Mouse (Mus musculus): ENCODE data around the gene Gatad2a. TPM values are rescaled to one million over a fixed set of nuclear protein-coding genes. Genes with fewer than 3 reads are reported as not detected.

Gene Gatad2a
- polyA plus RNA-seq, 1 experiment from 2014 or later = 81.7 TPM

- Histone ChIP-seq H3K9ac (ENCODE audit: low read length) (no peak overlapping the region), H3K4me2 (ENCODE audit: low read depth, low read length, severe bottlenecking) (no peak overlapping the region), H3K4me1 (replicated peaks; ENCODE audit: control insufficient read depth, insufficient read depth, low read length) (0 out of 2 replicates have a peak, but pooled peaks cover under 1% of the 10 kb centered on the region), H3K4me3 (ENCODE audit: low read depth, low read length) (no peak overlapping the region), H3K36me3 (ENCODE audit: control insufficient read depth, insufficient read depth, low read length) (no peaks in the 10 kb centered on the region), H3K9me3 (ENCODE audit: control insufficient read depth, low read length) (no peaks in the 10 kb centered on the region), H3K27ac (ENCODE audit: low read depth, low read length) (no peak overlapping the region), H3K27me3 (ENCODE audit: control insufficient read depth, insufficient read depth, low read length) (peaks cover 20% of the 10 kb centered on the region)
- ATAC-seq (replicated peaks; ENCODE audit: low FRiP score) (no peak), DNase-seq (ENCODE audit: low spot score) (no peak)
- 43% methylated on average over 10 of the region's 10 CpGs for WGBS
Measured at GRCm38 (mm10) chr8:69876097-69876496, 120.1 kb downstream of the Gatad2a start.

- Histone ChIP-seq H3K4me3 (ENCODE audit: low read depth, low read length) (no peak overlapping the region), H3K36me3 (ENCODE audit: control insufficient read depth, insufficient read depth, low read length) (no peaks in the 10 kb centered on the region), H3K9ac (ENCODE audit: low read length) (no peak overlapping the region), H3K27me3 (ENCODE audit: control insufficient read depth, insufficient read depth, low read length) (peaks cover 5% of the 10 kb centered on the region), H3K4me2 (ENCODE audit: low read depth, low read length, severe bottlenecking) (no peak overlapping the region), H3K9me3 (ENCODE audit: control insufficient read depth, low read length) (no peaks in the 10 kb centered on the region), H3K4me1 (replicated peaks; ENCODE audit: control insufficient read depth, insufficient read depth, low read length) (no peaks in the 10 kb centered on the region), H3K27ac (ENCODE audit: low read depth, low read length) (no peak overlapping the region)
- no peak for DNase-seq (ENCODE audit: low spot score)
- 92% methylated on average over 13 of the region's 13 CpGs for WGBS
- ATAC-seq (replicated peaks; ENCODE audit: low FRiP score) = no peak
Measured at GRCm38 (mm10) chr8:69874654-69875053, 121.5 kb downstream of the Gatad2a start.

GRCm38 (mm10) chr8:69874155-69874554, 122.0 kb downstream of the Gatad2a start:
- WGBS = 12% methylated on average over 9 of the region's 9 CpGs
- Histone ChIP-seq H3K4me1 (replicated peaks; ENCODE audit: control insufficient read depth, insufficient read depth, low read length) (no peaks in the 10 kb centered on the region), H3K4me3 (ENCODE audit: low read depth, low read length) (no peak overlapping the region), H3K27me3 (ENCODE audit: control insufficient read depth, insufficient read depth, low read length) (peaks cover under 1% of the 10 kb centered on the region), H3K27ac (ENCODE audit: low read depth, low read length) (no peak overlapping the region), H3K4me2 (ENCODE audit: low read depth, low read length, severe bottlenecking) (no peak overlapping the region), H3K9ac (ENCODE audit: low read length) (no peak overlapping the region), H3K36me3 (ENCODE audit: control insufficient read depth, insufficient read depth, low read length) (no peaks in the 10 kb centered on the region), H3K9me3 (ENCODE audit: control insufficient read depth, low read length) (no peaks in the 10 kb centered on the region)
- DNase-seq (ENCODE audit: low spot score) (peak; percentile 77), ATAC-seq (replicated peaks; ENCODE audit: low FRiP score) (no peak)

GRCm38 (mm10) chr8:69870907-69871306, 125.3 kb downstream of the Gatad2a start:
- H3K9me3 ChIP-seq (ENCODE audit: control insufficient read depth, low read length) = no peaks in the 10 kb centered on the region
- no peaks in the 10 kb centered on the region for H3K36me3 ChIP-seq (ENCODE audit: control insufficient read depth, insufficient read depth, low read length)
- H3K4me3 ChIP-seq (ENCODE audit: low read depth, low read length) = no peak overlapping the region
- H3K4me1 ChIP-seq (replicated peaks; ENCODE audit: control insufficient read depth, insufficient read depth, low read length) = no peaks in the 10 kb centered on the region
- WGBS = 92% methylated on average over 6 of the region's 6 CpGs
- H3K4me2 ChIP-seq (ENCODE audit: low read depth, low read length, severe bottlenecking) = no peak overlapping the region
- no peaks in the 10 kb centered on the region for H3K27me3 ChIP-seq (ENCODE audit: control insufficient read depth, insufficient read depth, low read length)
- ATAC-seq (replicated peaks; ENCODE audit: low FRiP score) (no peak), DNase-seq (ENCODE audit: low spot score) (no peak)
- no peak overlapping the region for H3K9ac ChIP-seq (ENCODE audit: low read length)
- H3K27ac ChIP-seq (ENCODE audit: low read depth, low read length) = no peak overlapping the region

- no peak overlapping the region for H3K4me3 ChIP-seq (ENCODE audit: low read depth, low read length)
- no peak for DNase-seq (ENCODE audit: low spot score)
- H3K27ac ChIP-seq (ENCODE audit: low read depth, low read length) = no peak overlapping the region
- no peaks in the 10 kb centered on the region for H3K27me3 ChIP-seq (ENCODE audit: control insufficient read depth, insufficient read depth, low read length)
- H3K9ac ChIP-seq (ENCODE audit: low read length) = no peak overlapping the region
- 88% methylated on average over 11 of the region's 11 CpGs for WGBS
- ATAC-seq (replicated peaks; ENCODE audit: low FRiP score) = no peak
- H3K9me3 ChIP-seq (ENCODE audit: control insufficient read depth, low read length) = no peaks in the 10 kb centered on the region
- no peaks in the 10 kb centered on the region; the same call in 1 of the 2 replicates for H3K36me3 ChIP-seq (ENCODE audit: control insufficient read depth, insufficient read depth, low read length)
- H3K4me1 ChIP-seq (replicated peaks; ENCODE audit: control insufficient read depth, insufficient read depth, low read length) = no peaks in the 10 kb centered on the region
- H3K4me2 ChIP-seq (ENCODE audit: low read depth, low read length, severe bottlenecking) = no peak overlapping the region
Measured at GRCm38 (mm10) chr8:69870003-69870765, 126.0 kb downstream of the Gatad2a start.

- DNase-seq (ENCODE audit: low spot score) (no peak), ATAC-seq (replicated peaks; ENCODE audit: low FRiP score) (no peak)
- no peaks in the 10 kb centered on the region; the same call in 1 of the 2 replicates for H3K36me3 ChIP-seq (ENCODE audit: control insufficient read depth, insufficient read depth, low read length)
- no peaks in the 10 kb centered on the region for H3K4me1 ChIP-seq (replicated peaks; ENCODE audit: control insufficient read depth, insufficient read depth, low read length)
- H3K4me3 ChIP-seq (ENCODE audit: low read depth, low read length) = no peak overlapping the region
- no peak overlapping the region for H3K9ac ChIP-seq (ENCODE audit: low read length)
- H3K9me3 ChIP-seq (ENCODE audit: control insufficient read depth, low read length) = no peaks in the 10 kb centered on the region
- H3K4me2 ChIP-seq (ENCODE audit: low read depth, low read length, severe bottlenecking) = no peak overlapping the region
- H3K27me3 ChIP-seq (ENCODE audit: control insufficient read depth, insufficient read depth, low read length) = no peaks in the 10 kb centered on the region
- H3K27ac ChIP-seq (ENCODE audit: low read depth, low read length) = no peak overlapping the region
- WGBS = 85% methylated on average over 5 of the region's 5 CpGs
Measured at GRCm38 (mm10) chr8:69867696-69868326, 128.4 kb downstream of the Gatad2a start.

- Histone ChIP-seq H3K9me3 (ENCODE audit: control insufficient read depth, low read length) (no peaks in the 10 kb centered on the region), H3K4me3 (ENCODE audit: low read depth, low read length) (no peak overlapping the region), H3K4me2 (ENCODE audit: low read depth, low read length, severe bottlenecking) (no peak overlapping the region), H3K4me1 (replicated peaks; ENCODE audit: control insufficient read depth, insufficient read depth, low read length) (no peaks in the 10 kb centered on the region), H3K36me3 (ENCODE audit: control insufficient read depth, insufficient read depth, low read length) (no peaks in the 10 kb centered on the region; the same call in 1 of the 2 replicates), H3K27me3 (ENCODE audit: control insufficient read depth, insufficient read depth, low read length) (no peaks in the 10 kb centered on the region), H3K9ac (ENCODE audit: low read length) (no peak overlapping the region), H3K27ac (ENCODE audit: low read depth, low read length) (no peak overlapping the region)
- ATAC-seq (replicated peaks; ENCODE audit: low FRiP score) (no peak), DNase-seq (ENCODE audit: low spot score) (no peak)
- WGBS = 85% methylated on average over 5 of the region's 5 CpGs
Measured at GRCm38 (mm10) chr8:69864180-69864579, 132.0 kb downstream of the Gatad2a start.

GRCm38 (mm10) chr8:69863387-69864020, 132.7 kb downstream of the Gatad2a start:
- WGBS = 87% methylated on average over 5 of the region's 5 CpGs
- H3K27me3 ChIP-seq (ENCODE audit: control insufficient read depth, insufficient read depth, low read length) = no peaks in the 10 kb centered on the region
- H3K9ac ChIP-seq (ENCODE audit: low read length) = no peak overlapping the region
- no peak overlapping the region for H3K4me3 ChIP-seq (ENCODE audit: low read depth, low read length)
- H3K36me3 ChIP-seq (ENCODE audit: control insufficient read depth, insufficient read depth, low read length) = no peaks in the 10 kb centered on the region; the same call in 1 of the 2 replicates
- no peak overlapping the region for H3K4me2 ChIP-seq (ENCODE audit: low read depth, low read length, severe bottlenecking)
- H3K4me1 ChIP-seq (replicated peaks; ENCODE audit: control insufficient read depth, insufficient read depth, low read length) = no peaks in the 10 kb centered on the region
- no peaks in the 10 kb centered on the region for H3K9me3 ChIP-seq (ENCODE audit: control insufficient read depth, low read length)
- ATAC-seq (replicated peaks; ENCODE audit: low FRiP score) = no peak
- no peak overlapping the region for H3K27ac ChIP-seq (ENCODE audit: low read depth, low read length)
- DNase-seq (ENCODE audit: low spot score) = no peak

All from forebrain, embryonic 11.5 days (tissue).